Mouse (Mus musculus) ES-Bruce4 (cell line): ENCODE results near the gene Ets2.

Experiments used
- CTCF ChIP-seq: IDR thresholded peaks from one replicate; pipeline ENCODE4 v1.8.1; 2011; ENCODE audit warnings: low read depth, low read length
- EP300 ChIP-seq: IDR thresholded peaks from 2 replicates; pipeline ENCODE4 v1.6.1; 2011; ENCODE audit warnings: low read depth, low read length; ENCODE audit not compliant: insufficient read depth
- POLR2A ChIP-seq: IDR thresholded peaks from one replicate; pipeline ENCODE4 v1.8.1; 2011; ENCODE audit warnings: low read length; ENCODE audit not compliant: insufficient read depth

GRCm38 (mm10) chr16:95749291-95750103 is 47.6 kb downstream of the Ets2 start:
- TF ChIP-seq CTCF (no peak), EP300 (no peak), POLR2A (no peak)
